Mouse (Mus musculus): Measurements from ENCODE around the gene Sox2.

The Sox2 gene

DNA sequence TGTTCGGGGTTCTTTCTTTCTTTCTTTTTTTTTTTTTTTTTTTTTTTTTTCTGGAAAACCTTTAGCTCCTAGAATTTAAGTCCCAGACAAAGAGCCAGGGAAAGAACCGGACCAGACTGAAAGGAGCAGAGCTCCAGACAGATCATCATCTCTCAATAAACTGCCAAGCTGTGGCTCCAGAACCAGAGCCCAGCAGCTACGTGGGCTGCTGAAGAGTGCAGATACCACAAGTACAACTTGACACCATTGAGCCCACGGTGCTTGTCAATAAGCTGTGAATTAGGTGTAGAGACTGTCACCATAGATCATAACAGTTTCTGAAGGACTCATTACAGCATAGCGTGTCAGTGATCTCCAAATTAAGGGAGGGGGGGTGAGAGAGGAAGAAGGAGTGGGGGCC is 7.1 kb upstream of the Sox2 start:
- in situ Hi-C loops (cut with MboI; ENCODE audit: unreplicated experiment in 2 of 2), result no loop called here

DNA sequence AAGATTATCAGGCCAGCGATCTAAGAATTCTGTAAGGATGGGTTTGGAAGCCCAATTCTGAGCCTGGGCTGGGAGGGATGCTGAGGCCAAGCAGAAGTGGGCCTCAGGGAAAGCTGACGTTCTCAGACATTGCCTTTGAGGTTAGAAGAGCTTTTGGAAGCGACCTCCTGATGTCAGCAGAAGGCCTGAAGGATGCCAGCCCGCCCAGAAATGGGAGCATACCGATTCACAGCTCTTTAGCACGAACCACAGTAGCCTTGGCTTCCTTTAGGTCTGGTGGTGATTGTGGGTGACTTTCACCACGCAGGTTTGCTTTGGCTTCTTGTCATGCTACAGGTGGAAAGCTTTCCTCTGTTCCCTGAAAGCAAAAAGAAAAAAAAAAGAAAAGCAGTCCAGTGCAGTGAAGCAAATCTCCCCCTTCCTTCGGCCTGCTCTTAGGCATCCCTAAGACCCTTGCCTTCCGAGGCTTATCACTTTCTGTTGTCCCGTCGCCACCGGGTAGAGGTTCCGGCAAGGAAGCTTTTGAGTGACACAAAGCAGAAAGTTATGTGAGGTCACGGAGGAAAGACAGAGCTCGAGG is 6.6 kb upstream of the Sox2 start:
- in situ Hi-C loops (cut with MboI; ENCODE audit: unreplicated experiment in 2 of 2), result no loop called here

DNA sequence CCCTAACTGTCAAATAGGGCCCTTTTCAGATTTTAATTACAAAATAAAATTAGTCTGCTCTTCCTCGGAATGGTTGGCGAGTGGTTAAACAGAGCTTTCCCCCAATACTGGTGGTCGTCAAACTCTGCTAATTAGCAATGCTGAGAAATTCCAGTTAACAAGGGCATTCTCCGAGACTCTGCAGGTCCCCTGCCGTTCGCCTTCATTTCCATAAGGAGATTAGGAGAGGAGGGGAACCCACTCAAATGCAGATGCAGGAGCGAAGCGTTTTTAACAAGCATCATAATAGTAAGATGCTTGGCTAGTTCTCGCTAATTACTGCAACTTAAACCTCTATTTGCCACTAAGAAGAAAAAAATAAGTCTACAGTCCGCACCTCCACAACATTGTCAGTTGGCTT is 4.0 kb upstream of the Sox2 start:
- in situ Hi-C loops (cut with MboI; ENCODE audit: unreplicated experiment in 2 of 2), result no loop called here

DNA sequence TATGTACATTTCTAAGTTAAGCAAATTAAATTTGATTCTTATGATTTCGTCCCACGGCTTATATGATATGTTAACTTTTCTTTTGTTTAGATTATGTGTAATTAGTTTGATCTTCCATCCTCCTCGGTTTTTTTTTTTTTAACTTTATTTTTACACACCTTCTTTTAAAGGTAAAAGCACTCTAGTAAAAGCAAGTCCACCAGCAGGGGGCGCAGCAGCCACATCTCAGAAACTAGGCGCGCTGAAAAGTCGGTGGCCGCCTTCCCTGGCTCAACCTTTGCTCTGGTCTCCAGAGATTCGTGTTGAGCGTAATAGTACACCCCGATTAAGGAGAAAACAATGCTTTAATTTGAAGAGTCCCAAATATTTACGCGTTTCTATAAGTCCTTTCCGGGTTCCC is 2.5 kb upstream of the Sox2 start:
- in situ Hi-C loops (cut with MboI; ENCODE audit: unreplicated experiment in 2 of 2), result no loop called here

DNA sequence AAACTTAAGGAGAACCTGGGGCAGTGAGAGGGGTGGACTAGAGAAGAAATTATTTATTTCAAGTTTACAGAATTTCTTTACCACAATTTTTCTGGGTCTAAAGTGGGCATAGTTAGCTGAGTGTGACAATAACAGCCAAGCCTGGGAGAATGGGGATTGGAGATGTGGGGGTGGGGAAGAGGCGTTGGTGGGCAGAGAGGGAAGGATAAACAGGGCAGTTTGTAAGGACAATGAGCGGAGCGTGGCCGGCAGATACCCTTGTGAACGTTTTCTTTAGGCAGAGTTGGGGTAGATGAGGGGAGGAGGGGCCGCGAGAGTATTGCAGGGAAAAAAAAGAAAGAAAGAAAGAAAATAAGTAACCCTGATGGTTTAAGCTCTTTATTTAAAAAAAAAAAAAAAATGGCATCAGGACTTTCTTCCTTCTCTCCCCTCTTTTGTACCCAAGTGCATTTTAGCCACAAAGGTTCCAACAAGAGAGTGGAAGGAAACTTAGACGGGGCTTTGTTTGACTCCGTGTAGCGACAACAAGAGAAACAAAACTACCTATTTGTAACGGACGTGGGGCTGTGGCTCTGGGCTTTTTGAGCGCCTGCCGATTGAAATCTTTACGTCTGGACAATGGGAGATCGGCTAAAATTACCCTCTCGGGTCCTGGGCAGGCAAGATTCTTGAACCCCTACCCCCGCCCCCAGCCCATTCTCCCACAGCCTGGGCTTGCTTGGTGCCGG is 1.9 kb upstream of the Sox2 start:
- in situ Hi-C loops (cut with MboI; ENCODE audit: unreplicated experiment in 2 of 2), result no loop called here

DNA sequence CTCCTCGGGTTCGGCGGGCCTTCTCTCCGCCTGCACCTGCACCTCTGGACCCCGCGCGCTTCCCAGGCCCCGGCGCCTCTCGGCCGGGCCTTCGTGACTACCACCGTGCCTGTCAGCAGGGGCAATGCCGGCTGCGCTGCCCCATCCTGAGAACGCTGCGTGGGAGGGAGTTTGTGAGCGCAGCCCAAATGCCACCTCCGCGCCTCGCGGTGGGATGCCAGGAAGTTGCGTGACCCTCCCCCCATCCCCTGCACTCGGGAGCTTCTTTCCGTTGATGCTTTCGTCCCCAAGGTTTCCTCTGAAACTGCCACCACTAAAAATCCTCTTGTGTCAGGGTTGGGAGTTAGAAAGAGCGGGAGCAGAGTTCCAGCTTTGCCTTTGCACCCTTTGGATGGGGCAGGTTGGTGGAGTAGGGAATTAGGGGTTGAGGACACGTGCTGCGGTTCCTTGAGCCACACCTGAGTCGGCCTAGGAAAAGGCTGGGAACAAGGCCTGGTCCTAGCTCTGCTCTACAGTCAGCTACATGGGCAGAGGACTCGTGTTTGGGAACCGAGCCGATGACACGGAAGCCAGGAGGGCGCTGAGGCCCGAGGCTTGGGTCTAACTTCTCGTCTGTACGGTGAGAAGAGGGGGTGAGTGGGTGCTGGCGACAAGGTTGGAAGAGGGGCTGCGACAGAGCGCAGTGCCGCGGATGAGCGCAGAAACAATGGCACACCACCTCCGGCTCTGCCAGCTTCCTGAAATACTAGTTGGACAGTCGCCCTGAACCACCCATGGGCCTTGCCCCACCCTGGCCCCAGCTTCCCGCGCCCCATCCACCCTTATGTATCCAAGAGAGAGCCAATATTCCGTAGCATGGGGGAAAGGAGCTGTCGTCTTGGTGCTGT is 1.1 kb upstream of the Sox2 start:
- in situ Hi-C loops (cut with MboI; ENCODE audit: unreplicated experiment in 2 of 2), result no loop called here

DNA sequence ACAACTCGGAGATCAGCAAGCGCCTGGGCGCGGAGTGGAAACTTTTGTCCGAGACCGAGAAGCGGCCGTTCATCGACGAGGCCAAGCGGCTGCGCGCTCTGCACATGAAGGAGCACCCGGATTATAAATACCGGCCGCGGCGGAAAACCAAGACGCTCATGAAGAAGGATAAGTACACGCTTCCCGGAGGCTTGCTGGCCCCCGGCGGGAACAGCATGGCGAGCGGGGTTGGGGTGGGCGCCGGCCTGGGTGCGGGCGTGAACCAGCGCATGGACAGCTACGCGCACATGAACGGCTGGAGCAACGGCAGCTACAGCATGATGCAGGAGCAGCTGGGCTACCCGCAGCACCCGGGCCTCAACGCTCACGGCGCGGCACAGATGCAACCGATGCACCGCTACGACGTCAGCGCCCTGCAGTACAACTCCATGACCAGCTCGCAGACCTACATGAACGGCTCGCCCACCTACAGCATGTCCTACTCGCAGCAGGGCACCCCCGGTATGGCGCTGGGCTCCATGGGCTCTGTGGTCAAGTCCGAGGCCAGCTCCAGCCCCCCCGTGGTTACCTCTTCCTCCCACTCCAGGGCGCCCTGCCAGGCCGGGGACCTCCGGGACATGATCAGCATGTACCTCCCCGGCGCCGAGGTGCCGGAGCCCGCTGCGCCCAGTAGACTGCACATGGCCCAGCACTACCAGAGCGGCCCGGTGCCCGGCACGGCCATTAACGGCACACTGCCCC is 586 bp downstream of the Sox2 start:
- in situ Hi-C loops (cut with MboI; ENCODE audit: unreplicated experiment in 2 of 2), result no loop called here

DNA sequence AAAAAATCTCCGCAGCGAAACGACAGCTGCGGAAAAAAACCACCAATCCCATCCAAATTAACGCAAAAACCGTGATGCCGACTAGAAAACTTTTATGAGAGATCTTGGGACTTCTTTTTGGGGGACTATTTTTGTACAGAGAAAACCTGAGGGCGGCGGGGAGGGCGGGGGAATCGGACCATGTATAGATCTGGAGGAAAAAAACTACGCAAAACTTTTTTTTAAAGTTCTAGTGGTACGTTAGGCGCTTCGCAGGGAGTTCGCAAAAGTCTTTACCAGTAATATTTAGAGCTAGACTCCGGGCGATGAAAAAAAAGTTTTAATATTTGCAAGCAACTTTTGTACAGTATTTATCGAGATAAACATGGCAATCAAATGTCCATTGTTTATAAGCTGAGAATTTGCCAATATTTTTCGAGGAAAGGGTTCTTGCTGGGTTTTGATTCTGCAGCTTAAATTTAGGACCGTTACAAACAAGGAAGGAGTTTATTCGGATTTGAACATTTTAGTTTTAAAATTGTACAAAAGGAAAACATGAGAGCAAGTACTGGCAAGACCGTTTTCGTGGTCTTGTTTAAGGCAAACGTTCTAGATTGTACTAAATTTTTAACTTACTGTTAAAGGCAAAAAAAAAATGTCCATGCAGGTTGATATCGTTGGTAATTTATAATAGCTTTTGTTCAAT is 1.4 kb downstream of the Sox2 start:
- in situ Hi-C loops (cut with MboI; ENCODE audit: unreplicated experiment in 2 of 2), result no loop called here

DNA sequence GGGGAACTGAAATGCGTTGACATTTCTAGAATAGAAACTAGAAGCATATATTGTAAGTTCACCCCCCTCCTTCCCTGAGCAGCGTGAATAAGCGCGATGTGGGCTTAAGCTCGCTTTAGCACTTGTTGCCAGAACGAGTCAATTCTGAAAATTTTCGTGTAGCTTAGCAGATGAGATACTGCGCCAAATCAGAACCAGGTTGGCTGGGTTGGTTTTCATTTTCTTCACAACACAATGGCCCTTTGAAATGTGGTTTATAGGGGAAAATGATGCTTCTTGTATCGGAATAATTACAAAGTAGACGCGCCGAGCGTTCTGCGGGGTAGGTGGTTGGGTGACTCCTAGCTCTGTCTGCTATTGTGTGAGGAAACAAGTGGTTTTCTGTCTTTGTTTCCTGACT is 2.4 kb downstream of the Sox2 start:
- in situ Hi-C loops (cut with MboI; ENCODE audit: unreplicated experiment in 2 of 2), result no loop called here

DNA sequence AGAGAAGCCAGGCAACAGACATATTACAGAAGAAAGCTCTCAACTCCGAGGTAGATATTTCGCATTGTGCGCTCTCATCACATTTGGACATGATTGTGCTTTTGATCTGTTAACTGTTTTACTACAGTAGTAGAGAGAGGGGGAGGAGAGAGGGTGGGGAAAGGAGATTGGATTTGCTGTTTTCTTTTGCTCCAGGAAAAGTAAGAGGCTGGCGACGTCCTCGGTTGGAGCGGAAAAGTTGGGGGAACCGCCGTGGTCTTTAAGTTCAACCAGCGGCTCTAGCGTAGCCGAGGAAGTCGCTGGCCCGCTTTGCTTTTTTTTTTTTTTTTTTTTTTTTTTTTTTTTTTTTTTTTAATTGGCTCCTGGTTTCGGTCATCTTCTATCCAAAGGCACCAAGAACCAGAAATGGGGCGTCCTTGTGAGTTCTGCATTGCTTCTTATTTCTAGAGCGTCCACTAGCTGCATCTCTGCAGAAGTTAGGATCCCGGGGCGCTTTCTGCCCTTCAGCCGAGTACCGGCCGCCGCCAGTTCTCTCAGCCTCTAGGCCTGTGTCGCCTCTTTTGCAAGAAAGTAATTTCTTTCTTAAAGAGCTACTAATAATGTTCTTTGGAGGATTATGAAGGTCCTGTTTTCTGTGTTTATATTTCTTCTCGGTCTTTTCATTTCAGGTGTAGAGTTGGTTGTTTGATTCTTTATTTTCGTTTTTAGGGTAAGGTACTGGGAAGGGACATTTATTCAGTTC is 3.2 kb downstream of the Sox2 start:
- in situ Hi-C loops (cut with MboI; ENCODE audit: unreplicated experiment in 2 of 2), result no loop called here

DNA sequence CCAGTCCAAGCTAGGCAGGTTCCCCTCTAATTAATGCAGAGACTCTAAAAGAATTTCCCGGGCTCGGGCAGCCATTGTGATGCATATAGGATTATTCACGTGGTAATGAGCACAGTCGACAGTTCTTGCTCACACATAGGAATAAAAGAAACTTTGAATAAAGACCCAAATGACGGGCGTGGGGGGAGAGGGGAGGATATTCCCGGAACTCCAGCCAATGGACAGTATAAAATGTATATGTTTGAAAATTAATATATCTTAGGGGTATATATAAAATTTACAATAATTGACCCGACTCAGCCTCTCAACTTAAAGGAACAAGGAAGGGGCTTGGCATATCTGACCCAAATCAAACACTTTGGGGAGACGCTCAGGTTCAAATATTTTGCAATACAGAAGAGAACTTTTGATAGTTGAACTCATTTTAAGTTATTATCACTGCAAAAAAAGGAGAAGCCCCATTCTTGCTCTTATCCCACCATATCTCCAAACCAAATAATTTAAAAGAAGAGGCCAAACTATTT is 3.8 kb downstream of the Sox2 start:
- in situ Hi-C loops (cut with MboI; ENCODE audit: unreplicated experiment in 2 of 2), result no loop called here

DNA sequence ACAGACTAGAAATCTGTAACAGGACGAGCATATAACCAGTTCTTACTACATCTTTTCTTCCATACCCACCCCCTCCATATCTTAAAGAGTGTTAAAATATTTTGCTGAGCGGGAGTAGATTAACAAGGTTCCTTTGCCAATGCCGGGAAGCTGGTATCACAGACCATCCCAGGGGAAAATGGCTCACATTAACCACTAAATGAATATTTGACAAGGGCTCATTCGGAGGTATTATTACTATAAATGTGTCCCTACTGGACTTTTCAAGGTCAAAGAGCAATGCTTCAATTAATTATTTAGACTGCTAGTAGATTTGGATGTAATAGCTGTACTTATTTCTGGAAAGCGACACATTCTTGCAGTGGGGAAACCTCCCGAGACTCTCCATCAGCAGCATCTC is 4.6 kb downstream of the Sox2 start:
- in situ Hi-C loops (cut with MboI; ENCODE audit: unreplicated experiment in 2 of 2), result no loop called here

DNA sequence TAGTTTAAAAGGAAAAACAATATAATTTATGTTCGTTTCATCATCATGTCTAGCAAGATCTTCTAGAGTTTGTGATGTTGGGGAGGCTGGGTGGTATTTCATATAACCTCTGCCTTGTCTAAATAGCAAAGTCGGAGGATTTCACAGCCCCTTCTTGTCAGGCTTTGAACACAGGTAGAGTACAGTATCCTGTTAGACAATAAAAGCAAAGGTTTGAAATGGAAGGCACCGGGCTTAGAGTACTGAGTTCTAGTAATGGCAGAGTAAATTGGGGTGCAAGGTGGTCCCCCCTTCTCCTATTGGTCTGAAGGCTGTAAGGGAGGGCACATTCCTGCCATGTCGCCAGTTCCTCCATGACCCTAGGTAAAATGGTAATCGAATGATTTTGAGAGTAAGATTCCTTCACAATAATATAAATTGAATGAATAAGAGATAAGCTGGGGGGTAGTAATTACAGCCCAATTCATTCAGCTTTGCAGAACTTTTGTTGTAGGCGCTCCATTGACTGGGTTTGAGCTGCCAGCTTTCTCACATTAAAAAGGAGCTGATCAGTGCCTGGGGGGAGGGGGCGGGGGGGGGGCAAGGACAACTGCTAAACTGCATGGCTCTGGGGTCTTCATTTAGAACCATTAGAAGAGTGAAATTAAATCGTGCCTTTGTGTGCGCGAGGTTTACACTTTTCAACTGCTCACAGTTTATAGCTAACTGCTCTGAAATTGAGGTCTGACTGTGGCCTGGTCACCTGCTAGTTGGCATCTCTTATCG is 5.3 kb downstream of the Sox2 start:
- in situ Hi-C loops (cut with MboI; ENCODE audit: unreplicated experiment in 2 of 2), result no loop called here

DNA sequence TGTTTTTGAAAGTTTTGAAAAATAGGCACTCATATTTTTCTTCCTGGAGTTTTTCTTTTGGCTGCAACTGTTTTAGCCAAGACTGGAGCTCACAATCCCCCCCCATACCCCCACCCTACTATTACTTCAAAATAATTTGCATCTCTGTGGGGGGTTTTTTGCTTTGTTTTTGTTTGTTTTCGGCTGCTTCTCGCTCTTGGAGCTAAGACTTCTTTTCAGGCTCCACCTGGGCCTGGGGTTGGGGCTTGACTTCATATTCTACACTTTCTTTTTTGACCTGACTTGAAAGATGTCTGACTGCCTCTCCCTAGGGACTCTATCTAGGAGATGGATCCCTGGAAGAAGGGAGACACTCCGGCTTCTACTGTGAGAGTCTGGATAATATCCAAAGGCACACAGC is 5.9 kb downstream of the Sox2 start:
- in situ Hi-C loops (cut with MboI; ENCODE audit: unreplicated experiment in 2 of 2), result no loop called here

DNA sequence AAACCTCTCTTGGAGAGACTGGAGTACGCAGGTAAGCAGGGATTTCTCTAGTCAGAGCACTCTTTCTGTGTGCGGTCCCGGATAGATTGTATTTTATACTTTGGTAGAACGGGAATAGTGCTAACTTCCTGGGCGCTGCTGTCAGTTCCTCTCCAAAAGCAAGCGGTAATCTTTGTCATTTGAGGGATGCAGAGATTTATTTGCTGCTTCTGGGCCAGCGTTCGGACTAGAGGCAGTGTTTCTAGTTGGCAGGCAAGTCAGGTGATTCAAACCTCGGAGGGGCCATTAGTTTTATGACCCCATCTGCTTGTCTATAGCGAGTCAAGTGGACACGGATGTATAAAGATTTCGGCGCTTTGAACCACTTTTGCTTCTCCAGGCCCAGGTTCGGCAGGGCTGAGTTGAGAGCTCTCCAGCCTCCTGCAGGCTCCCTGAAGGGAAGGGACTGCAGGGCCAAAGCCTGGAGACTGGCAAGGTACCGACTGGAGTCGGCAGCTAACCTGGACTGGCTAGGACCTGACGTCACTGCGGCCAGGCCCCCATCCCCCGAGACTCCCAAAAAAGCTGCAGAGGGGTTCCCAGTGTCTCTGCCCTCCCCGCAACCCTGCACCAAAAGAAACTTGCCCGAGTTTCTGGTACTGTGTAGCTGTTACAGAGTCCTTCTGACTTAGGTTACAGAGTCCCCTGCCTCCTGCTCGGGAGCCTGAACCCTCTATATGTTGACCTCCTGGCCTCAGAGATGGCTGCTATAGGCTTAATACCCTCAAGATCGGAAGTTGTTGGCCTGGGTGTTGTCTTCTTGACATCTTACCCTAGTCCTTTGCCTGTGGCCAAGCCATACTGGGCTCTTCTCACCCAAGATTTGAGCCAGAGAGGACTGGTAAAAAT is 6.9 kb downstream of the Sox2 start:
- in situ Hi-C loops (cut with MboI; ENCODE audit: unreplicated experiment in 2 of 2), result no loop called here

DNA sequence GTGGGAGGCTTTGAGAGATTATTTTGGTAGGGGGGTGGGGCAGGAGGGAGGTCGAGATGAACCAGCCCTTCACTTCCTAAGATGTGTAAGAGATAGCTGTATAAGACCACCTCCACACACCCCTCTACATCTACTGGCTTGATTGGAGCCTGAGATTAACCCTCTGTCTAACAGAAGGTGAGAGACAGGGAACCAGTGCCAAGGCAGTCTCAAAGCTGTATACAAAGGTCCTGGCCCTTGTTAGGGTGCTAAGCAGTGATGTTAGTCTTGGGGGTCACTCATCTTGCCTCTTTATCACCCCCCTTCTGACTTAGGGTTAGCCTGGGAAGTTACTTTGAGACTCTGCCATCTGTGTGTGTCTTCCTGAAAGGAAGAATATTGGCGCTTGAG is 7.5 kb downstream of the Sox2 start:
- in situ Hi-C loops (cut with MboI; ENCODE audit: unreplicated experiment in 2 of 2), result no loop called here

DNA sequence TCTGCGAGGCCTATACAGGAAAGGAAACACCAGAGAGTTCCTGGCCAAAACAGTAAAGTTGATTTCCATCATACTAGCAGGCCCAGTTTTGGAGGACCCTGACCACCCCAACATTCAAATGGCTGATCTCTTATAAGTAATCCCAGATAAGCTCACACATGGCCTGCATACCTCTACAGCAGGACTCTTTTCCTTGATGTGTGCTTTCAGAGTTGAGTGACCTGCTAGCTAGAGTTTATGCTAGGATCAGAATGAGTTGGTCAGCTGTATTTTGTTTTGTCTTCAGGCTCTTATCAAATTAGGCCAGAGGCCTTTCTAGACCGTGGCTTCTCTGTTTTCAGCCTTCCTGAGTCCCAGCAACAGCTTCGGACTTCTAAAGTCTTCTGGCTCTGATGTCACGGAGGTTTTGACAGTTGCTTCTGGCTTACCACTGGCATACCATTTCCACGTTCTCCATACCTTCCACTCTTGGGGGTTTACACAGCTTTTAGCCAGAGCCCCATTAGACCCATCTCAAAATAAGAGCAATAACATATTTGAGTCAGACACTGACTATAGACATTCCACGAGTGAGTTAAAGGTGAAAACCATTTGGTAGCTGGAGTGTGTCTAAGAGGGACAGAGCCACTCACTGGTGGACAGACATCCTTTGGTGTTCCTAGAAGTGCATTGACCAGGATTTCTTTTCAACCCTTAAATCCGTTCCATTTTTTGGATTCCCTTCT is 8.2 kb downstream of the Sox2 start:
- in situ Hi-C loops (cut with MboI; ENCODE audit: unreplicated experiment in 2 of 2), result no loop called here

Measured in v-Abl transformed pro-B cells (cell line).